Mouse (Mus musculus): ENCODE results near the gene Epha3.

DNA sequence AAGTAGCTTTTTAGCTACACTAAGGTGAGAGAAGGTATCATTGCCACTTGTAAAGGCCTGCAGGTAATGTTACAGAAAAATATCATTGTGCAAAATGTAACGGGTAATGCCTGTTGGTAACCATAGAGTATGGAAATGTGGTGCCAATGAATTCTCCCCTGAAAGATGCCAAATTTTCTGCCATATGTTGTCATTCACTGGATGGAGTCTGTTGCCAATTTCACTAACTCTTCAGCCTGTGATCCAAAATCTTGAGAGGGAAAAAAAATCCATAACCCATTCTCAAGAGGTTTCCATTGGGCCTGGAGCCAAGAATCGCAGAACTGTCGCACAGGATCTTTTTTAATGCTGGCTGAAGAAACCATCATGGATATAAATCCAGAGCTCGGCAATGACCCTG lies 269.3 kb downstream of the Epha3 start:
- TF ChIP-seq POLR2A (IDR thresholded peaks at IDR 0.05; ENCODE audit: extremely low read depth, insufficient read depth, low read length) = no peak
- no peak for TF ChIP-seq CTCF (IDR thresholded peaks at IDR 0.05; ENCODE audit: extremely low read depth, insufficient read depth, low read length)

Data from cortical plate, adult 2 months (tissue).